Mouse (Mus musculus) ovary, postnatal 14 days (tissue): ENCODE measurements around the gene Lgsn.
A peak's percentile ranks its signal among the peaks of the same experiment; 100 is the strongest.

ENCODE experiments used
- DNase-seq: peaks from one replicate; pipeline ENCODE4 v3.0.0; 2022; ENCODE audit warnings: low spot score

The Lgsn gene

DNA sequence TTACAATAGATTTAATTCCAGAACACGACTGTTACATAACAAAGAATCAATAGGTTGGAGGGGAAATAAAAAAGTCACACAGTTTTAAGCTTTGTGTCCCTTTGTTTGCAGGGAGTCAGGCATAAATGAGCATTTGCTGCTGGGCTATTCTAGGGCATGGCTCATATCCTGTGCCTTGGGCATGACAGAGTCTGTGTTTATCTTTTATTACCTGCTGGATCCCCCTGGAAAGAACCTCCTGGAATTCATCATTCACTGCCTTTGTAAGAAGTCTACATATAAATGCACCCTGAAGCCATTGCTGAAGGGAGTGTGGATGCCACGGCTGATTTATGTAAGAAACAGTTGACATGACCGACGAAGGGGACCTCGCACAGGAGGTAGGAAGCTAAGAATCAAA, at the start of gene Lgsn:
Gene Lgsn (plus strand): TSS at position 301 of the 400 bp plus-strand sequence.
- DNase-seq: no peak

DNA sequence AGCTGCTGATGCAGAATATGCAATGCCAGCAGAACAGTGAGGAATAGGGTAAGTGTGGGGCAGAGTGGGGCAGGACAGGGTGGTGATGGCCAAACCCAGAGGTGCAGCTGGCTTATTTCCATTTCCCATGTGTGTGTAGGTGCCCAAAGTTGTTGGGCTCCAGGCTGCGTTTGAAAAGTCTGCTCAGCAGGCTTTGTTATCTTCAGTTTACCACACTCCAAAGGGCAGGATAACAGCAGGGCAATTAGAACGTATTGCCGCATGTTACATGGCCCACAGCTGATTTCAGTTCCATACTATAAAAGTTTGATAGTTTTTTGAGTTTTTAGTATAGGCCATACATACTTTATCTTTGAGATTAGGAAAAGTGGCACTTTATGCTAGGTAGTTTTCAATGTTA, 37.8 kb upstream of the Lgsn start:
- no peak for DNase-seq

DNA sequence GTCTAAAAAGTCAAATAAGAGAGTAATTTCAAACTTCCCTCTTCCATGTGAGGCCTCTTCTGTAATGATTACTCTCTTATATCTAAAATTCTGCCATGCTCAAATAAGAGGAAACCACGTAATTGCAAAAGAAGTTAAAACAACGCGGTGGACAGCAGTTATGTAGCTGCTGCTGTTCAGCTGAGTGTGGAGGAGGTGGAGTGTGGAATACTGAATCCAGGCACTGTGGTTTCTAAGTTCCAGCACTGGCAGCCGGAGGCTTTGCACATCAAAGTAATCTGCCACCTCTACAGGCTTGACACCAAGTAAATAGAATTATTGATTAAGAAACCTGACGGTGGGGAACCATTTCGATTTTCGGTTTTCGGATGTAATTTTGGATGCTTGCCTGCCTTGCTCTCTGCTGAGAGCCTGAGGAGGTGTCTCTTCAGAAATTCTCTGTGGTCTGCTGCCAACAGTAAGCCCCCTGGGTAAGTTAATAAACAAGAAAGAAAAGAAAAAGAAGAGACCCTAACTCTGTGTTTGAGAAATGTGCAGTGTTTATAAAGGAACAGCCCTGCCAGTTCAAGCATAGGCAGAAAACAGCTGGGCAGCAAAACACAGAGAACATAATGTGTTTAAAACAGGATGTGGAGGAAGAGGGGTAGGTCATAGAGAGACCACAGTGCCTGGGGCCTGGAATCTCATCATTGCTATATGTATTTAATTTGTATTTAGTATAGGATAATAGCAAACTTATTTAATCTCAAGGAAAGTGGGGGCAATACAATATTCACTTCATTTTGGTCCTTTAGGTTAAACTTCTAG, 33.7 kb upstream of the Lgsn start:
- no peak for DNase-seq

DNA sequence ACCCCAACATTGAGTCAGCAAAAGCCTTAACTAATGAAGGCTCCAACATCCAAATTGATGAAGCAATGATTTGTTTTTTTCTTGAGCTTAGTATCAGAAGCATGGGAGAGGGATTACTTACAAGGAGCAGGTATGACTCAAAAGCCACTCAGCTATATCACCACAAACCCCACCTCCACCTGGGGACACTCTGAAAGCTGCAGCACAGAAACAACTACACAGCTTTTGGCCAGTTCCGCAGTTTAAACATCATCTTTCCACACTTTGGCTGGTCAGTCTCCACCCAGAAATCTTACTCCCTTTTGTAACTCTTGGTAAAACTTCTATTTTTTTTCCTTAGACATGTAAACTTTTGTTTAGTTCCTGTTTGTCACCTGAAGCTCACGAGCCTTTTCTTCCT, 32.6 kb upstream of the Lgsn start:
- no peak for DNase-seq

DNA sequence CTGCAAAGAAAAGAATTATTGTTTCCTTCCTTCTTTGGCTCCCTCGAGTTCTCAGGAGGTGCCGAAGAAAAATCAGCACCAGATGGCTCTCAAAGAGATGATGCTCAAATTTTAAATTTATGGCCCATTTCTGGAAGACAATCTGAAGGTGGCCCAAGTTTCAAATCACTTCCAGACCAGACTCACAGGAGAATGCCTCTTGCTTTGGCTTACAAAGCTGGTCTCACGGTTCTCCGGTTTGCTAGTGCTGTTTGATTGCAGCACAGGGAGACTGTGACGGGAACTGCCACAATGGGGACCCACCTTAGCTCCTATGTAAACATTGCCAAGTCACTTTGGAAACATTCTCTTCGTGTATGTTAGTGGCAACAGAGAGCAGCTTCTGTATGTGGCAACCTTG, 26.5 kb upstream of the Lgsn start:
- no peak for DNase-seq

DNA sequence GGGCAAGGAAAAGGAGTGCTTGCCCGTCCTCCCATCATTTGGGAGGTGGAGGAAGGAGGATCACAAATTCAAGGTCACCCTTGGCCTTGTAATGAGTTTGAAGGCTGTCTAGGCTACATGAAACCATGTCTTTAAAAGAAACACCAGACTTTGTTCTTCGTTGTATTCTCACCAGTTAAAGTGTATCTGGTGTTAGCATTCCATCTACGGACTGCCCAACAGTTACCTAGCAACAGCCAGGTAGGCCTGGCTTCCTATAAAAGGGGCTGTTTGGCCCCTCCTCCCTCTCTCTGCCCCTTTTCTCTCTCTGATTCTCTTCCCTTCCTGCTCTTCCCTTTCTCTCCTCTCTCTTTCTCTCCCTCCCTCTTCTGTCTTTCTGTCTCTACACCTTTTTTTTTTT, 25.7 kb upstream of the Lgsn start:
- DNase-seq: no peak

DNA sequence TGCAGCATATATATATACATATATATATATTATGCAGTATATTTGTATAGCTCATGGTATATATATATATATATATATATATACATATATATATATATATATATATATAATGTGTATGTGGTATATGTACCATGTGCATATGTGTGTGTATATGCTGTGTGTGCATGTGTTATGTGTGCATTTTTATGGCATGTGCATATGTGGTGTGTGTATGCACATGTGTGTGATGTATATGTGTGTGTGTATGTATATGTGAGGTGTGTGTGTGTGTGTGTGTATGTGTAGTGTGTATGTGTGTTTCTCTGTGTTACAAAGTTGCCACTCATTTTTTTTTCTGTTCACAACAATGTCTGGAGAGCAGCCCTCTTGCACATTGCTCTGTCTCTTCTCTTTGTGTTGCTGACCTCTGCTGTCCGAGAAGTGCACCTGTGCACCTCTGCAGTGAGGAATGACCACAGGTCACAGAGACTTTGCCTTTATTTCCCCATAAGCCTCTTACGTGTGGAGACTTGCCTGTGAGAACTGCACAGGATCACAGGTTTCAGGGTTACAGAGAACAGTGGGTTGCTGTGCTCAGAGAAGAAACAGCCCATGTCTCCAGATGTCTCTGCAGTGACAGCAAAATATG, 23.3 kb upstream of the Lgsn start:
- DNase-seq: no peak

DNA sequence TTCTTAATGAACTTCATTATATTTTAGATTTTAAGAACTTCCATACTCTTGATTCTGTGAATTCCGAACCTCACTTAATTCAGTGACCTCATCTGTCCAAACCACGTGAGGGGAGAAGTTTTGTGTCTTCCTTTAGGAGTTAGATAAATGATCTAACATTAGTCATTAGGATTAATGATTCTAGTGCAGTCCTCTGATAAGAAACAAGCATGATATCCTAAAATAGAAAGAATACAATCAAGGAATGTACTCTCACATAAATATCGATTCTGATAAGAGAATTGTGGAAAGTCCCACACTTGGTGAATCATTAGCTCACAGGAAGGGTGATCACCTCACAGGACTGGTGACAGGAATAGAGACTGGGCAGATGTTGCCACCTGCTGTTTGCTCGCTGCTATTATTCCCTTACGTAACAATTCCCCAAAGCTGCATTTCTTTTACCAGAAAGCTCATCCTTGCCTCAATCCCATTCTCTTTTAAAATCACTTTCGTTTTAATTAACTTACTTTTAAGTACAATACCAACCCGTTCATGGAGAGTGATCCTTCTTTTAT, 22.3 kb upstream of the Lgsn start:
- DNase-seq: peak; percentile 36

DNA sequence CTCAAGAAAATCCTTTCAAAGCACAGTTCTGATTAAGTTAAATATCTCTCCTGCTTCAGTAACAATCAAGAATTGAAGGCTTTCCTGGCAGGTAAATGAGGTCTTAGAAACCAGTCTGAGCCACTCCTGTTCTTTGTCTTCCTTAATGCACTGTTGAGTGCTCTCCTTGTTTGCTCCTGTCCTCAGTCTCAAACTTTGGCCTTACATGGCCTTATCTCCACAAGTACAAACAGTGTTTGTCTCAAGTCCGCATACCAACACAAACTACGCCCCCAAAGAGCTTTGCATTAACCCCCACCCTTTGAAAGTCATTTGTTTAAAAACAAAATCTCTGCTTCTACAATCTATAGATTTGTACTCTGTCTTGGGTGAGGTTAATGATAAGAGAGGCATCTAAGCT, 20.0 kb upstream of the Lgsn start:
- no peak for DNase-seq

DNA sequence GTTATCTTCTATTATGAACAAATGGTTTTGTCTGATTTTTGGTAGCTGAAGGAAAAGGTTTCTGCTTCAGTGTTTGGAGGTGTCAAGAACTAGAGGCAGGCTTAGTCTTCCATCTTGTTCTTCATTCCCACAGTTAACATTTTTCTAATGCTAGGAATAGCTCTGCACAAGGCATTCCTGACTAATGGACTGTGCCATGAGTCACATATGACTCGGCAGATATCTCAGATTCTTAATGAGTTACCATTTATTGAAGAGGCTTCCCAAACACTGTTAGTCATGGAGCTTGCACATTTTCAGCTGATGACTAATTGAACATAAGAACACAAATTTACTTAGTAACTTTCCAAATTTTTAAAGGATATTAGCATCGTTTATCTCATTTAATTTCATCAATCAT, 19.3 kb upstream of the Lgsn start:
- no peak for DNase-seq

DNA sequence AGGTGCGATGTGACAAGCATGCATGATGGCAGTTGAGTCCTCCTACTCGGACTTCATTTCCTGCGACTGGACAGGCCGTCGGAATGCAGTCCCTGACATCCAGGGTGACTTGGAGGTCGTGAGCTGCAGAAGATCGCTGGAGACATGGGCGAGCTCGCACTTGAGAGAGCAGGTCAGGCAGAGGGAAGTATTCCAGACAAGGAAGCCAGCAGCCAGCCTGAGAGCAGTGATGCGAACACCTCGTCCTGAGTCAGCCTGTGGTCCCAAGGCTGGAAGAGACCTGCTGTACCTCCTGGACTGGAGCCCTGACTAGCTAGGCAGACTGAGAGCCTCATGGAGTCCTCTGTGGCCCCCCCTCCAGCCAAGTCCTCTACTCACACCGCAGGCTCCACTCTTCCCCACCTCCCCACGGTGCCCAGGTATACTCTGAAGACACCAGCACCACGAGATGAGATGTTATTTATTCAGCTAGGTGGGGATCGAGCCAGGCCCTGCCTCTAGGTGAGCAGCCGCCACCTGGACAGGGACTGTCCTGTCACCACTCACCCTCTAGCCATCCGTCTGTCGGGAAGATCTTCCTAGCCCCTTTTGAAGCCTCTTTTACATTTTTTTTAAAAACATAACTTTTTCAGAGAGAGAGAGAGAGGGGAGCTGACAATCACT, 11.5 kb upstream of the Lgsn start:
- DNase-seq: no peak

DNA sequence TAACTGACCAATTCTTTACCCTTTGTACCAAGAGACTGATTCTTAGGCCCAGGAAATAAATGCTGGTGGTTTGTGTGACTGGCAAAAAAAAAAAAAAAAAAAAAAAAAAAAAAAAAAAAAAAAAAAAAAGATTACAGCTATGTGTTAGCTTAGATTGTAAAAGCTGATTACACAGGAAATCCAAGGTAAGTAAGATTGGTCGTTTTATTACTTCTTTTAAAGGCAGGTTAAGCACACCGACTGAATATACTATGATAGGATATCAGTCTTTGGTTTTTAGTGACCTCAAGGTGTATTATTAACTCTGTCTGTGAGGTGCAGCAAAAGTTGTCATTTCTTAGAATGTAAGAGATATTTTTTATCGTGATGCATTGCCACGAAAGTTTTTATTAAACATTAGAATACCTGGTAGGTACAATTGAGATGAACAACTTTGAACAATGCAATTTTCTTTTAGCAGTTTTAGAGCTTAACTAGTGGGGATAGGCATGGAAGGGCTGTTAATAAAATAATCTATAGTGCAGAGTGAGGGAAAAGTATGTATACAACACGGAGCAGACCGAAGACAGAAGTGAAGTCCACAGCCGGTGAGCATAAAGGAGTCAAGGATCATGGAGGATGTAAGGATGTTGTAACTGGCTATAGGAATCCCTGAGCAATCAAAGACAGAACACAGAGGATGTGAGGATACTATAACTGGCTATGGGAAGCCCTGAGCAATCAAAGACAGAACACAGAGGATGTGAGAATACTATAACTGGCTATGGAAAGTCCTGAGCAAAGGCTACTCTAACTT, 10.7 kb upstream of the Lgsn start:
- no peak for DNase-seq

DNA sequence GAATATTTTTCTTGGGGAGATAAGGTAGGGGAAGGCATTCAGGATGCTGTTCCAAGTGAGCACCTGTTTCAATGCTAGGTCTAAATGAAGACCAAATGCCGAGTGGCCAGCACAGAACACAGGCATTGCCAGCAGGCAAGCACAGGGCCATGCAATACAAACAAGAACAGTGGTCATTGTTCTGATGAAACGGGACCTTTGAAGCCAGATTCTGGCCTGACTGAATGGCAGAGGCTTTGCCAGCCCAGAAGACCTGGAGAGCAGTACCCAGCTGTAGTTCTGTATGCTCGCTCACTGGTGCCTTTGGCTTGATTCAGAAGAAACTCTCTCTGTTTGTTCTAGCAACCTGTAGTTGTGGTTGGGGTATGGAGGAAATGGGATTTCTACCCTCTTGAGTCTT, 800 bp upstream of the Lgsn start:
- no peak for DNase-seq

DNA sequence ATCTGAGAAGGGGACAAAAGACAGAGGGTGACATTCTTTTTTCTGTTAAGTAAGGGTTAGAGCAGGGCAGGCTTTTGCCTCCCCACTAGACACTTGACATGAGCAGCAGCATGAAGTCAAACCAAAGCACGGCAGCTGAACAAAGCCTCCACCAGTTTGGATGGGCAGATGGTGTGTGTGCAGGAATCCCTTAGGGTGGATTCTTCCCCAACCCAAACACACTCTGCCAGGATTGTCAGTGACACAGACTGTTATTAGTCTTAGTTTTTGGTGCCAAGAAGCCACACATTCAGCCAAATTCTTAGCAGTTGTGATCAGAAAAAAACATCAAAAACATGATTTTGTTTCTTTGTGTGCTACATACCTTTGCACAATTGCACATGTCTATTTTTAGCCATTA, 2.1 kb downstream of the Lgsn start:
- no peak for DNase-seq

DNA sequence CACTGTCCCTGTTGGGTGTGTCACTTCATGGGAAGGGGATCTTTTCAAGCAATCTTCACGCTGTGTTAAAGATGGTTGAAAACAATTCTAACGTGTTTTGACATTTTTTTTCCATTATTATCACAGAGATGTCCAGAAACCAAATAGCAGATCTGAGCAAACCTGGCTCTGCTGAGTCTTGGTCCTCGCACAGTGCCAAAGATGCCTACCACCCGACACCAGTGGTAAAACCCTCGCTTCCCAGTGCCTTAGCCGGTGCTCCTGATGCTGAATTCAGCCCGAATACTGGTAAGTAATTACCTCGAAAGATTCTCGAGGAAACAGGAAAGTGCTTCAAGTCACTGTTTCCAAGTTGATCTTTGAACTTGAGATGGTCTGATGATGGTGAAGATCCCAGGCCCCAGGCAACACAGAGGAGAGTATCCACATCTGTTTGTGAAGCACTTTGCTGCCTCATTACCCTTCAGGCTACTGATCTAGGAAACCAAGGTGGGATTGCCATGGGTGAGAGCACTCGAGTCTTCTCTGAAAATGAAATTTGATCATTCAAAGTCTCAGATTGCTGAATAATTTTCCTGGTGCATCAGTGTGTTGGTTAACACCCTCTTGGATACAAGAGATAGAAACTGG, 14.2 kb downstream of the Lgsn start:
- DNase-seq: no peak

DNA sequence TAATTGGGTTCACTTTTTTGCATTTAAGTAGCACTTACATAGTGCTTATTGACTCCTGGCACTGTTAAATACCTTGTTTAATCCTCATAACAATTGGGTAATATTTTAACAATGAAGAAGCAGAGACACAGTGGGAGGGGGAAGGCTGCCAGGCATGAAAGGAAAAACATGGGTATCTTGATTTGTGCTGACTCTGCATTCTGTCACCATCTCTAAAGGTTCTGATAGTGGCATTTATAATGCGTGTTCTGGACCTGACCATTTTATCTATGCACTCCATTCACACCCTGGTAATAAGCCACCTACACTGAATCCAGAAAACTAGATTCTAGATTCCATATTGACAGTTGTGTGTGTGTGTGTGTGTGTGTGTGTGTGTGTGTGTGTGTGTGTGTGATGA, 19.4 kb downstream of the Lgsn start:
- DNase-seq: no peak

DNA sequence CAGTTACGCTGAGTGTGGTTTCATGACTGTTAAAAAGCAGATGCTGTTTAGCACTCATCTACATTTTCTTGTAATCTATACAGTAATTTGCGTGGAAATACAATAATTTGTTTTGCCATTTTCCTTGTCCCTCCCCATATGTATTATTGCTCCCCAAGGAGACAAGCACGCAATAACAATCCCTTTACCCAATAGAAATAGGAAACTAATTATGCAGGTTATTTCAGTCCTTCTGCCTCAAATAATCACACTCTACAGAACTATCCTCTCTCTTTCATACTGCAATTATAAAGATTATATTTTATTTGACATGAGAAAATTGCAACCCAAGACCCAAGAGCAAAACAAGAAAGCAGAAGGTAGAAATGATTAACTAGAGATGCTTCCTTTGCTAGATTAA, 20.8 kb downstream of the Lgsn start:
- DNase-seq: no peak

DNA sequence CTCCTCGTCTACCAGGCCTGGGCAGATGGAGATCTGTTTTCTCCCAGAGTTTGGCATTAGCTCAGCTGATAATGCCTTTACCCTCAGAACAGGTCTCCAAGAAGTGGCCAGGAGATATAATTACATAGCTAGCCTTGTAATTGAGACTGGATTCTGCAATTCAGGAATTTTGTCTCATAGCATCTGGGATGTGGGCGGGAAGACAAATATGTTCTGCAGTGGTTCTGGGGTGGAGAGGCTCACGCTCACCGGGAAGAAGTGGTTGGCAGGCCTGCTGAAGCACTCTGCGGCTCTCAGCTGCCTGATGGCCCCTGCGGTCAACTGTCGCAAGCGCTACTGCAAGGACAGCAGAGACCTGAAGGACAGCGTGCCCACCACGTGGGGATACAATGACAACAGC, 27.6 kb downstream of the Lgsn start:
- DNase-seq: no peak

DNA sequence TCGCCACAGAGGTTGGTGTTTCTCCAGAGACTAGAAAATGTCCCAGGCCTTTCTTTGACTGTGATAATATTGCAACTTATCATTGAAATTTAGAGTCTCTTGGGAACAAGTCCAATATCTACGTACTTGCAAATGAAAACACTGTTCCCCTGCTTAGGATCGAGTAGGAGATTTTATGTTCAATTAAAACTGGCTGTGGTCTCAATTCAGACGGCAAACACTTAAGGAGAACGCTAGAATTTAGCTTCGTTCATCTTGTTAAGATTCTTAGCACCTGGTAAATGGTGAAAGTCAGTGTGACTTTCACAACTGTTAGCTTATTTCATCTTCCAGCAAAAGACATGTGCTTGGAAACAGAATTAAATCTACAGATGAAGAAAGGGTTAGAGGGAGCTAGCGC, 29.1 kb downstream of the Lgsn start:
- DNase-seq: no peak

DNA sequence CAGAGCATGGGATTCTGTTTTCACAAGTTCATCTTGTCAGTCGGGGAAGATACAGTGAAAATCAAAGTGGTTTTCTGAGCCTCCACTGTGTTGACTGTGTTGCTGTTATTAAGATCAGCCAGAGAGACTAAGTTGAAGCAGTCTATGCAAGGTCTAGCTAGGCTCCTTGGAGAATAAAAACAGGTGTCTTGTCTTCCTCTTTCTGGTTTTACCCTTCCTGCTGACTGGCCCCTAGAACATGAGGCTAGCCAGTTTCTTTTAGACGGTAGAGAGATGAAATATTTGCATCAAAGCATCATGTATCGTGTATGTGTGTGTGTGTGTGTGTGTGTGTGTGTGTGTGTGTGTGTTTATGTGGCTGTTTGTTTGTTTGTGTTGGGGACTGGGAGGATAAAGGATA, 29.6 kb downstream of the Lgsn start:
- DNase-seq: no peak

DNA sequence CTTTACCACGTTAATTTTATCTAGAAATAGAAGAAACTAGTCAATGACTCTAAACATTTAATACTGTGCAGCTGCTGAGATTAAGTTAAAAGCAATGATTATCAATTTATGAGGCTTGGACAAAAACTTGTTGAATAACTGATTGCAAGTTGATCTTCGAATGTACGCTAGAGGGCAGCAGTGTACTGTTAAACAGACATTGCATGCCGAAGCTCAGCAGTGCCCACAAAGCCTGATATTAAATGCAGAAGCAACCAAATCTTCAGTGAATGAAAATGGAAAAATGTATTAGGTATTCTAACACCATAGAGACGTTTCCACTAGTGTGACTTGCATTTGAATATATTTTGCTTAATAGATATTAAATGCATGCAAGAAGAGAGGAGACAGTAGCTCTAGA, 33.9 kb downstream of the Lgsn start:
- peak; percentile 34 for DNase-seq

DNA sequence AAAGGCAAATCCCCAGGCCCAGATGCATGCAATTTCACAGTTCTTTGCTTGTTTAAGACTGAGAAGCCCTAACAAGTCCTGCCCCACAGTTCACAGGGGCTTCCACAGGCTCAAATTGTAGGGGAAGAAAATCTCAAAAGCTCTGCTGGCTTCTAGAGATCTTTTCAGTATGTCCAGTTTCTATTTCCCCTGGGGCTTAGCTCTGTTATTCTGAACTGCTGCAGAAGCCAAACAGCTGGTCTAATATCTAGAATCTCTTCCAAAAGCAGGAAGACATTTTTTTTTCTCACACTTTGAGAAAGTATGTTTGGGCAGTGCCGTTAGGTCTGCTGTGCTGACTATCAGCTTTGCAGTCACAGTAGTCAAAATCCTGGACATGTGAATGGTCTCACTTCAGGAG, 38.6 kb downstream of the Lgsn start:
- no peak for DNase-seq
